Mouse (Mus musculus): Measurements from ENCODE around the gene Nfkbiz.

The Nfkbiz gene

DNA sequence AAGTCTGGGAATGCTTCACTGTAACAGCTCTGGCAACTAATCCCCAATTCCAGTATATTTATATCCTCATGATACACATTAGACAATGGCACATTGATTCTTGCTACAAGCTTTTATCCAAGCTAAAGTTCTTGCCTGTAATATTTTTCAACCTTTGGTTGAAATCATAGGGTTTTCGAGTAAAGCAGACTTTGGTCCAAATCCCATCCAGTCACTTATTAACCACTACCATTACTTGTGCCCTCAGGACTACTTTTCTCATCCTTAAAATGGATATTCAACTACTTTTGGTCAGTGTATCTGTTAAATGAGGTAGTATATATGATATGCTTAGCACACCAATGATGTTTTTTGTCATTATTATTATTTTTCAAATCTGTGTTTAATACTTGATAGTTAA lies 7.2 kb downstream of the Nfkbiz start:
- no peak for DNase-seq

DNA sequence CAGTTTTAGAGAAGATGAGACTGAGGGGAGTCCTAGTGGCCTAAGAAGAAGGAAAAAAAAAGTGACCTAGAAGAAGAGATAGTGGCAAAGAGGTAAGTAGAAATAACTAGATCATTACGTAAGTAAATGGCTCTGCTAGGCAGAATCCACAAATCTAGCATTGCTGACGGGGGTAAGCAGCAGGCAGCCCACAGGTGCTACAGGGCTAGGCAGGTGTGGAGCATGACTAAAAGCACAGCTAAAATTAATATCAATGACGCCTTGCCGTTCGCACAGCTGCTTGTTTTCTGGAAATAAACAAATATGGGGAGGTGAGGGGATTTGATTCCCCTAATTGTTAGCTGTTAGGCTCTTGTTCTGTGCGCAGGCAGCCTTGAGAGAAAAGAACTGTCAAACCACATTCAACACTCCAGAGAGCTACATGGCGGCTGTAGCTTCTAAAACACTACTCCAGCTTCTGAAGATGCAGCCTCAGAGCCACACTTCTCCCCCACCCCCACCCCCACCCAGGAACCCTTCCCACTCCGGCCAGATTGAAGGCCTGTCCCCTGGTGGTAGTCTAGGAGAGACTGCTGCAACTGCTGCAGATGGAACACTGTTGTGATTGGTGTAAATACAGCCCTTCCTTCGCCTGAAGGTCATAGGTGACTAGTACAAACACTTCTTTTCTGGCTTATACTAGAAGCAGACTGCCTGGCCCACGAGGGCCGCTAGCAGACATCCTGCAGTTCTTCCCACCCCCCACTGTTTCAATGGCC lies 15.1 kb downstream of the Nfkbiz start:
- DNase-seq, result no peak

- no peak for DNase-seq
Measured at GRCm38 (mm10) chr16:55822741-55823397, 15.8 kb downstream of the Nfkbiz start.

DNA sequence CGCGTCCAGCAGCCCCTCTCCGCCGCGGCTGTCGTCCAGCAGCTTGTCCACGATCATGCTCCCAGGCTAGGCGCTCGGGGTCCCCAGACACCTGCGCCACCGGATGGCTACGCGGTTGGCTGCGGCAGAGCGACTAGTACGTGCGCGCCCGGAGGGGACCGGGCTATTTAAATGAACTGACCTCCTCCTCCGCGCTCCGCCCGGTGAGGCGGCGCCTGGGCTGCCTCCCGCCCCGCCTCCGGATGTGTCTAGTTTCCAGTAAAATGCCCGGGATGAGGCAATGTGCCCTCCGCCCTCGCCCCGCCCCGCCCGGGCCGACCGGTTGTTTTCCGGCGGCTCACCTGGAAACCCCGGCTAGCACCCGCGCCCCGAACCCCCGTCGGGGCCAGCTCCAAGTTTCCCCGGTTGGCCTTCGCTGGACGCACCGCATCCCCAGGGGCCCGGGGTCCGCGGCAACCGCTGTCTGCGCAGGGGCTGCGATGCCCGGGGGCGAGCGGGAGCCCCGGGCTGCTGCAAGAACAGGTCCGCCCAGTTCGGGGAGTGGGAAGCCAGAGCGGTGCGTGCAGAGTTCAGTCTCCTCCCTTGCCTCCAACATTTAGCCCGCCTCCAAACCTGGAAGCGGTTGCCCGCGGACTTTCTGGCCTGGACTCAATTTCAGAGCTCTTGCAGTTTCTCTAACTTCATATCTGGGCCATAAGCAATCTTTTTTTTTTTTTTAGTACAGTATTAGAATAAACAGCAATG lies 16.5 kb downstream of the Nfkbiz start:
- DNase-seq, result peak; percentile 86 to 90

DNA sequence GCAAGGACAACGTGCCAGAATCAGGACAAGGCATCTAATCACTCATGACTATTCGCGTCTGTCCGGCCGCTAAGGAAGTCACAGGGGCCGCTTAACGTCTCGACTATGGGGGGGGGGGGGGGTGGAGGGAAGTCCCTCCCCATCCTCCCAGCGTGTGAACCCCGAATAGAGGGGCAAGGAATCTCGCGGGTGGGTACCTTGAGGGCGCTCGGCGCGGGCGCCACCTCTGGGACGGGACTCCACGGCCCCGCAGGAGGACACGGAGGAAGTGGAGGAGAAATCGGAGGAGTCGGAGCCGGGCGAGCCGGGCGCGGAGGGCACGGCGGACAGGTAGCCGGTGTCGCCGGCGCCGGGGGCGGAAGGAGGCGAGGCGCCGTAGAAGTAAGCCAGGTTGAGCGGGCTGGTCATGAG lies 17.1 kb downstream of the Nfkbiz start:
- DNase-seq, result no peak

- DNase-seq, result peak in 1 of 2 experiments; percentile 33
Measured at GRCm38 (mm10) chr16:55820916-55821570, 17.7 kb downstream of the Nfkbiz start.

- no peak for DNase-seq
Measured at GRCm38 (mm10) chr16:55820161-55820915, 18.4 kb downstream of the Nfkbiz start.

- peak in 1 of 2 experiments; percentile 25 for DNase-seq
Measured at GRCm38 (mm10) chr16:55819186-55819861, 19.4 kb downstream of the Nfkbiz start.

GRCm38 (mm10) chr16:55817717-55818515 lies 20.8 kb downstream of the Nfkbiz start:
- DNase-seq, result no peak

GRCm38 (mm10) chr16:55816202-55816941 lies 22.3 kb downstream of the Nfkbiz start:
- no peak for DNase-seq

DNA sequence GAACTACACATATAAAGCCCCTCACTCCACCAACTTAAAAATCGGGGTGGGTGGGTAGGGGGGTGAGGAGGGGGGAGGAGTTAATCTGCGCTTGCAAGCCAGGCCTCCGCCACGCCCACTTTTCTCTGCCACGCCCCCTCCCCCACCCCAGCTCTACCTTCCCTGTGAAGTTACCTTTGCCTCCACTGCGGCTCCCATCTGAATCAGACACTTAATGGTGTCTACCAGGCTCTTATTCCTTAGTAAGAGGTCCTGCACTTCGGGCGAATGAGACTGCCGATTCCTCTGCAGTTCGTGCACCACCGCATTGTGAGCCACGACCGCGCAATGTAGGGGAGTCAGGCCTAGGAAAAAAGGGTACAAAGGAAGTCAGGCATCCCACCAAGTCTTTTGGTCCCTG lies 23.2 kb downstream of the Nfkbiz start:
- DNase-seq, result no peak

DNA sequence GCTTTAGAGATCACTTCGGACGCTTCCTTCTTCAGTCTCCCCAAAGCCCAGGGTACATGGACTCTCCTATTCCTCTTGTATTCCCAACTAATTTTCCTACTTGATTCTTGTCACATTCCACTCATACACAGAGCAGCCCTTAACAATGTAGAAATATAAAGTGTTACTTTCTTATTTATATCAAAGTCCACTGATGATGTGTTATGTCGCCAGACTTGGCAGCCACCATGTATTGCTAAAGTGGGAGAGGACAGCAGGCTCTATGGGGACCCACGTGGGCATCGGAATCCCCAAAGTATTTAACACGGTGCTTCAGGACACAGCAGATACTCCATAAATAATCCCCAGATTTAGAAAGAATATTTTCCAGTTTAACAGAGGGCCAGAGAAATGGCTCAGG lies 24.0 kb downstream of the Nfkbiz start:
- DNase-seq, result no peak

GRCm38 (mm10) chr16:55813916-55814315 lies 24.8 kb downstream of the Nfkbiz start:
- no peak for DNase-seq

DNA sequence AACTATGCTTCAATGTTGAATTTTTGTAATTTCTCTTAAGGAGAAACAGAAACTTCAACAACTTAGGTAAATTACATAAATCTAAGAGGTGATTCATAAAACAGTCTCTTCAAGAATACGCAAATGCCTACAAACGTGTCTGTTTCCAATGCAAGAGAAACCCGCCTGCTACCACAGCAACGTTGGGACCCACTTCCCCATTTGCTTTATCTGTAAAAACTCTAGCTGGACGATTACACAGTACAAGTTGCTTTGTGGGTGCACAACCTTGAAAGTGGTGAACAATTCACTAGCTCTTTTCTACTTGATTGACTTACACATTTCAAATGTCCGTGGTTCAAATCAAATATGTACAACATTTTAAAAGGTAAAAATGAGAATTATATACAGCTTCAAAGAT lies 26.9 kb downstream of the Nfkbiz start:
- DNase-seq, result no peak

DNA sequence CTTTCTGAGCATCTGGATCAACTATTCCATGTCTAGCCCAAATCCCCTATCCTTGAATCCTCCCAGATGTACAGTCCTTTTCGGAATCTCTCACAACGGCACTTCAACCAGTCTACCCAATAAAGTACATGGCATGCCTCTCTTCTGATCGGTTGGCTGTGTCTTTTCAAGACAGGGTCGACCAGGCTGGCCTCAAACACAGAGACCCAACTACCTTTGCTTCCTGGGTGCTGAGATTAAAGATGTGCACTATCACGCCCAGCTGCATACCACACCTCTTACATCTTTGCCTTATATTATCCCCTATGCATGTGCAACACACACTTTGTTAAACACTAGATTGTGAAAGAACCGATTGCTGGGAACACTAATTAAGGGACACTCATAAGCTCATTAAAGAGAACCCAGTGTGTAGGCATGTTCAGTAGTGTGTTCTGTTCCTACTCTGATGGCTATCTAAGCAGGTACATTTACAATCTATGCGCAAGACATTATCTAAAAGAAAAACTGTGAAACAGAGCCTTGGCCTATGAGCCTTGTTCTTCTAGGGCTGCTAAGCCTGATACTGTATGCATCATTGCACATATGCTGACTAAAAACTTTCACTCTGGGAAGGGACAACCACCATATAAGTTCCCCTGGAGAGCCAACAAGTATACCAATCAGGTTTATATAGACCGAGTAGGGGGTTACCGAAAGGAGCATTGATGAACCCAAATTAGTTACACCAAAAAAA lies 28.8 kb downstream of the Nfkbiz start:
- DNase-seq, result no peak

DNA sequence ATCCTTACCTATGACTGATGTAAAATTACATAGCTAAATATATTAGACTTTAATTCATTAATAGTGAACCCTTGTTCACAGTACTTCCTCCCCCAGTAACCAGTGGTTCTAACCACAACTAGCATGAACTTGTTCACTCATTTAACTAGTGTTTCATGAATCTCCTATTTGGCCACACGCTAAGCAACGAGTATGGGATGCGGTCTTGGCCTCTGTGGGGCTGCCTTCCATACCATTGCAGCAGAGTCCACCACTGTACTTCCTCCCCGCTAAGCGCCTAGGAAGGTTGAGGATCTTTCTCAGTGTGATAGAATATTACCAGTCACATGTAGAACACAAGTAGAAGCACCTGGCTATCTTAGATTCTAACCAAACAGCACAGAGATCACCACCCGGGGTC lies 29.4 kb downstream of the Nfkbiz start:
- no peak for DNase-seq

- DNase-seq, result no peak
Measured at GRCm38 (mm10) chr16:55807505-55807932, 31.2 kb downstream of the Nfkbiz start.

GRCm38 (mm10) chr16:55804799-55805198 lies 33.9 kb downstream of the Nfkbiz start:
- DNase-seq, result no peak

GRCm38 (mm10) chr16:55801629-55802028 lies 37.1 kb downstream of the Nfkbiz start:
- no peak for DNase-seq
